In genomic region chr8:125291506-125291905, GRCm38 (mm10) we compare ENCODE assay signal across 12 mouse cellular contexts.
DNase-seq lines count a peak whose midpoint lies in the region; ATAC-seq and TF ChIP-seq lines count a peak whose summit lies in the region.
"Had no signal": no experiment of that assay in that cellular context is flagged by ENCODE, and none has a peak within 500 bp of the region (broad histone marks: within the 10 kb centered on the region; RNA-seq: fewer than 3 reads in every experiment).

No protein-coding gene starts in this region.

- peak; percentile 47; the same call in 1 of the 2 replicates for ATAC-seq in kidney, embryonic 16.5 days (ENCODE audit: low FRiP score, low TSS enrichment)
- ATAC-seq in midbrain, postnatal 0 days (ENCODE audit: low FRiP score), result no peak

- H3K9ac ChIP-seq in kidney, embryonic 16.5 days (replicated peaks; ENCODE audit: low read length), result no peak overlapping the region
- H3K9ac ChIP-seq in midbrain, postnatal 0 days (replicated peaks; ENCODE audit: low read length, poor library complexity, severe bottlenecking), result no peak overlapping the region
- H3K9ac ChIP-seq: limb, embryonic 15.5 days had no signal

- 0 out of 2 replicates have a peak overlapping the region, but pooled peaks have one; percentile 21 for H3K27ac ChIP-seq in embryonic facial prominence, embryonic 10.5 days (replicated peaks)
- H3K27ac ChIP-seq in kidney, embryonic 16.5 days (ENCODE audit: low read length), result peak overlapping the region; percentile 84
- no peak overlapping the region for H3K27ac ChIP-seq in midbrain, postnatal 0 days (ENCODE audit: low read depth, low read length)
- no peak overlapping the region for H3K27ac ChIP-seq in forebrain, embryonic 10.5 days

- peak; percentile 51 for DNase-seq in R1 (ENCODE audit: low read depth, low spot score)
- DNase-seq in embryonic facial prominence, embryonic 10.5 days (ENCODE audit: low spot score), result no peak
- peak; percentile 59 to 70 for DNase-seq in heart, postnatal 10 days
- DNase-seq in midbrain, postnatal 0 days (ENCODE audit: low spot score), result no peak
- no peak for DNase-seq in c-Kit-positive CD71-positive TER-119-positive erythroid progenitor cells, embryonic 14.5 days (ENCODE audit: low spot score)
- no peak for DNase-seq in forebrain, embryonic 10.5 days (ENCODE audit: extremely low spot score, low spot score)
- DNase-seq: cerebellum, postnatal 25 days; spleen, adult 18-20 months; thymus, postnatal 36 days had no signal

- H3K4me2 ChIP-seq in kidney, embryonic 16.5 days (replicated peaks; ENCODE audit: low read depth, low read length), result no peak overlapping the region
- H3K4me2 ChIP-seq in midbrain, postnatal 0 days (ENCODE audit: low read depth, low read length, poor library complexity, severe bottlenecking), result no peak overlapping the region
- H3K4me2 ChIP-seq: limb, embryonic 15.5 days had no signal

- no peaks in the 10 kb centered on the region for H3K9me3 ChIP-seq in embryonic facial prominence, embryonic 10.5 days
- no peaks in the 10 kb centered on the region for H3K9me3 ChIP-seq in kidney, embryonic 16.5 days (ENCODE audit: low read length)
- no peaks in the 10 kb centered on the region for H3K9me3 ChIP-seq in midbrain, postnatal 0 days (ENCODE audit: low read length)
- H3K9me3 ChIP-seq in forebrain, embryonic 10.5 days, result no peaks in the 10 kb centered on the region
- H3K9me3 ChIP-seq: limb, embryonic 15.5 days had no signal

- no peaks in the 10 kb centered on the region for H3K36me3 ChIP-seq in embryonic facial prominence, embryonic 10.5 days (replicated peaks)
- no peaks in the 10 kb centered on the region for H3K36me3 ChIP-seq in kidney, embryonic 16.5 days (ENCODE audit: insufficient read depth, low read length)
- no peaks in the 10 kb centered on the region for H3K36me3 ChIP-seq in midbrain, postnatal 0 days (ENCODE audit: insufficient read depth, low read length)
- H3K36me3 ChIP-seq in forebrain, embryonic 10.5 days (replicated peaks), result no peaks in the 10 kb centered on the region
- H3K36me3 ChIP-seq: limb, embryonic 15.5 days had no signal

- H3K4me1 ChIP-seq in embryonic facial prominence, embryonic 10.5 days, result peaks cover 37% of the 10 kb centered on the region
- H3K4me1 ChIP-seq in kidney, embryonic 16.5 days (ENCODE audit: insufficient read depth, low read length), result peaks cover 26% of the 10 kb centered on the region
- no peaks in the 10 kb centered on the region for H3K4me1 ChIP-seq in midbrain, postnatal 0 days (ENCODE audit: insufficient read depth, low read length)
- H3K4me1 ChIP-seq in forebrain, embryonic 10.5 days, result peaks cover 43% of the 10 kb centered on the region

- peaks cover 2% of the 10 kb centered on the region; the same call in 1 of the 2 replicates for H3K27me3 ChIP-seq in embryonic facial prominence, embryonic 10.5 days (replicated peaks; ENCODE audit: low read depth, poor library complexity, severe bottlenecking)
- no peaks in the 10 kb centered on the region for H3K27me3 ChIP-seq in kidney, embryonic 16.5 days (ENCODE audit: insufficient read depth, low read length)
- H3K27me3 ChIP-seq in midbrain, postnatal 0 days (ENCODE audit: insufficient read depth, low read length), result no peaks in the 10 kb centered on the region
- H3K27me3 ChIP-seq in forebrain, embryonic 10.5 days (ENCODE audit: poor library complexity, severe bottlenecking), result no peaks in the 10 kb centered on the region
- H3K27me3 ChIP-seq: limb, embryonic 15.5 days had no signal

- intact Hi-C loops in heart, postnatal 10 days (cut with DNase I), result loop anchor here (5.0 kb wide), 2 partner anchors 76 to 94 kb away; no protein-coding TSS in a partner anchor

- no peak overlapping the region for H3K4me3 ChIP-seq in embryonic facial prominence, embryonic 10.5 days
- no peak overlapping the region for H3K4me3 ChIP-seq in kidney, embryonic 16.5 days (ENCODE audit: low read length)
- no peak overlapping the region for H3K4me3 ChIP-seq in midbrain, postnatal 0 days (ENCODE audit: low read depth, low read length)
- no peak overlapping the region for H3K4me3 ChIP-seq in forebrain, embryonic 10.5 days
- H3K4me3 ChIP-seq: erythroblast, embryonic 14.5 days; limb, embryonic 15.5 days had no signal

- no peak for TF ChIP-seq CTCF in midbrain, postnatal 0 days (IDR thresholded peaks at IDR 0.05)

- 62% methylated on average over 10 of the region's 10 CpGs for WGBS in embryonic facial prominence, embryonic 10.5 days
- WGBS in kidney, embryonic 16.5 days, result 46% methylated on average over 10 of the region's 10 CpGs
- WGBS in midbrain, postnatal 0 days, result 61% methylated on average over 10 of the region's 10 CpGs
- WGBS in forebrain, embryonic 10.5 days, result 80% methylated on average over 10 of the region's 10 CpGs

Comparison
In these comparisons a context has a peak if more than half of its experiments do, and no peak if none do; other contexts are left out.
1. DNase-seq: peak in R1 (single experiment) and heart, postnatal 10 days (2 of 2); none in embryonic facial prominence, embryonic 10.5 days (single experiment), midbrain, postnatal 0 days (single experiment), c-Kit-positive CD71-positive TER-119-positive erythroid progenitor cells, embryonic 14.5 days (single experiment) and forebrain, embryonic 10.5 days (single experiment).
2. H3K27ac ChIP-seq: peak in embryonic facial prominence, embryonic 10.5 days (single experiment) and kidney, embryonic 16.5 days (single experiment); none in midbrain, postnatal 0 days (single experiment) and forebrain, embryonic 10.5 days (single experiment).